Mouse (Mus musculus) ES-E14 (cell line): Measurements from ENCODE around the gene Sf3a2.

Source experiments
- CHD2 ChIP-seq: IDR thresholded peaks from 2 replicates; pipeline ENCODE4 v1.6.1; 2014; ENCODE audit warnings: mild to moderate bottlenecking, low read depth, low read length, inconsistent platforms
- HCFC1 ChIP-seq: IDR thresholded peaks from 2 replicates; pipeline ENCODE4 v1.6.1; 2012; ENCODE audit warnings: low read length, inconsistent platforms, borderline replicate concordance; ENCODE audit not compliant: insufficient read depth
- MAFK ChIP-seq: IDR thresholded peaks from 2 replicates; pipeline ENCODE4 v1.6.1; 2014; ENCODE audit warnings: mild to moderate bottlenecking, low read depth, low read length, inconsistent platforms; ENCODE audit not compliant: insufficient read depth
- ZC3H11A ChIP-seq: IDR thresholded peaks from 2 replicates; pipeline ENCODE4 v1.6.1; 2012; ENCODE audit warnings: low read depth, mild to moderate bottlenecking, inconsistent platforms, low read length, borderline replicate concordance
- ZNF384 ChIP-seq: IDR thresholded peaks from 2 replicates; pipeline ENCODE4 v1.6.1; 2012; ENCODE audit warnings: low read depth, low read length, inconsistent platforms

DNA sequence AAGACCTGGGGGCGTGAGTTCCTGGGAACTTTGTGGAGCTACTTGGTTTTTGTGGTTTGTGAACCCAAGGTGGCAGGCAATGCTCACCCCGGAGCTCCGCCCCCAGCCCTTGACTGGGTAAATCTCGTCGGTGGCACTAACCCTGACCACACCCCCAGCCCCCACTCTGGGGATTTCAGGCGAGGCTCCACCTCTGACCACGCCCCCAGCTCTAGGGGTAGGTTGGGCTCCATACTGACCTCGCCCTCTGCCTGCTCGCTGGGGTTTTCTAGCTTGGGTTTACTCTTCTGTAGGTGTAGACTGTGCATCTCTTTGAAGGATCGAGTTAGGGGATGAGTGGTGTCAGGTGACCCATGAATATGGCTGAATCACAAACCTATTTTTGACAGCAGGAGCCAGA, 50.6 kb downstream of the Sf3a2 start:
- TF ChIP-seq ZC3H11A (no peak), MAFK (no peak), ZNF384 (no peak), CHD2 (no peak), HCFC1 (no peak)
